Mouse (Mus musculus) liver (tissue): ENCODE measurements at regions not wholly inside any gene's neighbourhood (a gene's known extent, or its start where the extent isn't known, plus 50 kb on each side); places are given as distances from the start of the nearest gene placed in this dataset.

Experiments used
- DNase-seq: peaks from one replicate; pipeline ENCODE4 v3.0.0-alpha.2; 2020; ENCODE audit warnings: mixed read lengths

GRCm38 (mm10) chr9:94467846-94468245 lies 70.0 kb downstream of the 1190002N15Rik start:
- DNase-seq, result no peak

DNA sequence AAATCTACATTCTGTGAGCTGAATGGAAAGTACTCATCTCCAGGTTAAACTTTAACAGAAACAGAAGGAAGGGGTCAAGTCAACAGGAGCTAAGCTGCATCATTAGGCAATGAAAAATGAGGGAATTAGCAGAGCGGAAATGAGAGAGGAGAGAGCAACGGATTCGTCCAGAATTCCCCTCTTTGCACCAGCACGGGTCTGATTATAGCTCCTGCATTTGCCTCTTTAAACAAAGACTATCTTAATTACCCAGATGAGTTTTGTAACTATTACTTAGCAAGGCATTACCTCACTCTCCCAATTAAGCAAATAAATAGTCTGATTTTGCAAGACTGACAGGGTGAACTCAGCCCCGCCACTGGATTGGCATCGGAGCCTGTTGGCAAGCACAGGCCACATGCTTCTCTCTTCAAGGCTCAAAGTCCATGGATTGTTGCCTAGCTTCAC lies 81.8 kb downstream of the 1190002N15Rik start:
- DNase-seq, result peak; percentile 43

DNA sequence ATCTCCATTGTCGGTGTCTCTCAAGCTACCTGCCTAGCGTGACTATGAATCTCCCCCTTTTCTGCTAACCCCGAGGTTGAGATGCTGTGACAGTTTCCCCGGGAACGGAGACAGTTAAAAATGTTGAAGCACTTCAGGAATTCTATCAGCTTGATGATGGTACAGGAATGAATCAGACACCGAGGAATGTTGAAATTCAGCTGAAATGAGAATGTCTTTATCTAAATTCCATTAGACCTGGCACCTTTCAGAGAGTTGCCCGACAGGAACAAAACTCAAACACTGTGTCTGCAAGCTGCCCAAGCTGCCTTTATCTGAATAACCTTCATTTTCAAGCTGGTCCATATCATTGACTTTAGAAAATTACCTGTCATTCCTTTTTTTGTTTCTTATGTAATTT lies 82.4 kb downstream of the 1190002N15Rik start:
- DNase-seq, result no peak

GRCm38 (mm10) chr9:94449911-94450310 lies 88.0 kb downstream of the 1190002N15Rik start:
- DNase-seq, result no peak

GRCm38 (mm10) chr9:94446182-94446763 lies 91.6 kb downstream of the 1190002N15Rik start:
- peak; percentile 9 for DNase-seq

GRCm38 (mm10) chr9:94444140-94444789 lies 93.6 kb downstream of the 1190002N15Rik start:
- no peak for DNase-seq

- DNase-seq, result no peak
Observed at GRCm38 (mm10) chr9:94441393-94441792, 96.5 kb downstream of the 1190002N15Rik start.

- DNase-seq, result no peak
Observed at GRCm38 (mm10) chr9:94433468-94433867, 104.4 kb downstream of the 1190002N15Rik start.

DNA sequence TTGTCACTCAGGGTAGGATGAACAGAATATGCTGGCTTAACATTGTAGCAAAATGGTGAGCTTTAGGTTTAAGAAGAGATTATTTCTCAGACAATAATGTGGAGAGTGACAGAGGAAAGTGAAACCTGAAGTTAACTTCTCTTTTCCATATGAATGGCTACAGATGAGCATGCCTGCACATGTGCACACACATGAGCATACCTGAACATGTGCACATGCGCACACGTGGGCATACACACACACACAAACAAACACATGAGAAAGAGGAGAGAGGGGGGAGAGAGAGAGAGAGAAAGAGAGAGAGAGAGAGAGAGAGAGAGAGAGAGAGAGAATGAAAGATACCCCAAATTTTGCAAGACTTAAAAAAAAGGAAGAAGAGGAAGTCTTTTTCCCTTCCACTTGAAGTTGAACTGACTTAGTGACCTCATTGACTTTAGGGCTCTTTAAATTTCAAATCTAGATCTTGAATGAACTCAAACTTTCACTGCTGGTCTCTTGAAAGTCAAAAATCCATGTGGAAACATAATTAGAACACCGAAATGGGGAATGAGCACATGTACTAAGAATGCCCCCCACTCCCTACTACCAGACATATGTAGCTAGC lies 105.6 kb downstream of the 1190002N15Rik start:
- no peak for DNase-seq

DNA sequence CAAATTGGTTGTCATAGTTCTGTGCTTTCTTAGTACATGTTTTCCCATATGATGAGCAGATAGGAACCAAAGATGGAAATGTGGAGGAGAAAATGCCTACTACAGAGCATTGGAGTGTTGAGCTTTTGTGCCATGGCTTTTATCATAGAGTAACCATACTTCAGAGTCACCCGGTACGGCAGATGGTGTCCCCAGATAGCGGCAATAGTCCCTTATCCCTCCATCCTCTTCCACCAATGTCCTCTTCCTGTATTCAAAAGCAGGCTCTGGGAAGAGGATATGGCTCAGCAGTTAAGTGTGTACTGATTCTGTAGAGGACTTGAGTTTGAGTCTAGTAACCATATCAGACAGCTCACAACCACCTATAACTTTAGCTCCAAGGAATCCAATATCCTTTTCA lies 106.3 kb downstream of the 1190002N15Rik start:
- DNase-seq, result peak; percentile 42

GRCm38 (mm10) chr9:94430996-94431395 lies 106.9 kb downstream of the 1190002N15Rik start:
- no peak for DNase-seq

GRCm38 (mm10) chr9:94426740-94427139 lies 111.1 kb downstream of the 1190002N15Rik start:
- DNase-seq, result no peak

DNA sequence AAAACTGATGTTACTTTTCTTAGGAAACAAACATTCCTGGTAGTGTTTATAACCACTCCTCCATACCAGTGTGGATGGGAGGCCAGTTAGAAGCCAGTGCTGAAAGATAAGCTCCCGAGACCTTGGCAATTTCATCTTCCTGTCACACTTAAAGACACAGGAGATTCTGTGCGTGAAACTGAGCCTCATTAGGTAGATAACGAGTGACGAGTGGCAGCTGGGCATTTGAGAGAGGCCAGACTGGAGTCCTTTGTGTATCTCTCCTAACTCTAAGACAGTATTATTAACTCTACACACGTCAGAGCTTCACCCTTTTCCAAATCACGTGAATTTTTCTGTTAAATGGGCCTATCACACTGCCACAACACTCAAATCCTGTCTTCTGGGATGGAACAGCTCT lies 112.1 kb downstream of the 1190002N15Rik start:
- no peak for DNase-seq

- DNase-seq, result no peak
Observed at GRCm38 (mm10) chr9:94424438-94425135, 113.3 kb downstream of the 1190002N15Rik start.

DNA sequence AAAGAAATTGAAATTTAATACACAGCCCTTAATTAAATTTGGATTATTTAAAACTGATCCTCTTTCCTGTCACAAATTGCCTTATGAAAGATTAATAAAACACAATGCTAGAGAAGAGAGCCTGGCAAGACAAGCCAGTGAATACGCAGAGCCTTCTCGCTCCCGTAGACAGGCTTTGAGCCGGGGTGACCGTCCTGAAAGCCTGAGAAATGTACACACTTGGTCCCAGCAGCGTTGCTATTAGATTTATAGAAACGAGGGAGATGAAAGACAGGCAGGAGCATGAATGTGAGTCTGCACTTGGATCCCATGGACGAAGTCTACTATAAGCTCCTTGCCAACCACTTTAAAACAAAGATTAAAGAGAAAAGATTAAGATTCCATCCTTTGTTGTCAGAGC lies 127.3 kb downstream of the 1190002N15Rik start:
- DNase-seq, result no peak

DNA sequence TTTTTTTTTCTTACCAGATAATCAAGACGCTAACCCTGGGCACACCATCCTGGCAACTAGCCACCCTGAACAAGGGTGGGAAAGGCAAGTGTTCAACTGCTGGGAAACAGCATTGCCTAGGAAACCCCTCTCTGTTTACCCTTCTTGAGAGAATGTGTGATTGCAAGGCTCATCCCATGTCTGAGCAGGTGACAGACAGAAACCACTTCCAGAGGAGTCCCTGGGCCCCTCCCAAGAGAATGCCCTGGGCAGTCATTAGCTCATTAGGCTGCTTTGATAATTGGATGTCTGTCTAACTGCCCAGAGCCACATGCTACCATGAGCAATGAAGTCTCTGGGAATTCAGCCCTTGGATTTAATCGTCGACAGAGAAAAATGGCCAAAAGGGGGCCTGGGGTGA lies 127.8 kb downstream of the 1190002N15Rik start:
- no peak for DNase-seq

GRCm38 (mm10) chr9:94408635-94409323 lies 129.1 kb downstream of the 1190002N15Rik start:
- DNase-seq, result no peak

- DNase-seq, result no peak
Observed at GRCm38 (mm10) chr9:94407671-94408070, 130.2 kb downstream of the 1190002N15Rik start.

- no peak for DNase-seq
Observed at GRCm38 (mm10) chr9:94404551-94404950, 133.3 kb downstream of the 1190002N15Rik start.

DNA sequence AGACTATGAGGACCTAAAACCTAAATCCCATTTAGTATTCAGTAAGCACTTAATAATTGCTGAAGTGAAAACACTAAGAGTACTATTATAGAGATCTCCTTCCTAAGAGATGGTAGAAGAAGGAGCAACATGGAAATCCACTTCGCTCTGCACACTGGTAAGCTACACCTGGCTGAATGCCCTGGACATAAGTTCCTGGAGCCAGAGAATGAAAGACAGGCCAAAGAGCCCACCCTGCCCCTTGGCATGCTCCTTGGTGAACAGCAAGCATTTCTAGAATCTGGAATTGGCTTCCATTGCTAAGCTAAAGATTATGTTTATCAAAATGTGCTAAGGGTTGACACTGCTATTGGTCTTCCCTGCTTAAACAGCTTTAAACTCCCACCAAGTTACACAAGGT lies 137.3 kb downstream of the 1190002N15Rik start:
- no peak for DNase-seq

GRCm38 (mm10) chr9:94395215-94395614 lies 142.7 kb downstream of the 1190002N15Rik start:
- no peak for DNase-seq

DNA sequence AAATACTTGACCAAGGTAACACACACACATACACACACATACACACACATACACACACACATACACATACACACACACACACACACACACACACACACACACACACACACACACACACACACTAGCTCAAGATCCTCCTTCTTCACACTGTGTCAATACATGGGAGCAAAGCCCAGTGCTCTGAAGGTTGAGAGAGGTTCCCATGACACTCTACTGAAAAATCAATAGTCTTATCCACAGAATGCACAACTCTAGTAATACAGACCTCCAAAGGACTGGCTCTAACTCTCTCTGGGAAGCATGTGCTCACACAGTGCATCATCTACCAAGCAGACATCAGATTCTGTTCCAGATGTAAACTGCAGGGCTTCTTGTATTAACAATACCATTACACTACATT lies 151.7 kb downstream of the 1190002N15Rik start:
- no peak for DNase-seq

- DNase-seq, result no peak
Observed at GRCm38 (mm10) chr9:94382293-94382692, 155.6 kb downstream of the 1190002N15Rik start.
